Mouse (Mus musculus) hematopoietic multipotent progenitor cell, adult 10-12 weeks (in vitro differentiated cells): Measurements from ENCODE around the gene Phlda3. TPM values are rescaled to one million over a fixed set of nuclear protein-coding genes. Genes with fewer than 3 reads are reported as not detected.

Experiments
- polyA plus RNA-seq: library from polyadenylated mRNA; stranded (reverse); fragments of >175 nt; gene quantifications from 2 replicates; pipeline ENCODE4 v1.2.3, GENCODE M21; 2012; ENCODE audit warnings: low replicate concordance

The Phlda3 gene
- polyA plus RNA-seq, result 2.3 and 2.8 TPM in 2 replicates

DNA sequence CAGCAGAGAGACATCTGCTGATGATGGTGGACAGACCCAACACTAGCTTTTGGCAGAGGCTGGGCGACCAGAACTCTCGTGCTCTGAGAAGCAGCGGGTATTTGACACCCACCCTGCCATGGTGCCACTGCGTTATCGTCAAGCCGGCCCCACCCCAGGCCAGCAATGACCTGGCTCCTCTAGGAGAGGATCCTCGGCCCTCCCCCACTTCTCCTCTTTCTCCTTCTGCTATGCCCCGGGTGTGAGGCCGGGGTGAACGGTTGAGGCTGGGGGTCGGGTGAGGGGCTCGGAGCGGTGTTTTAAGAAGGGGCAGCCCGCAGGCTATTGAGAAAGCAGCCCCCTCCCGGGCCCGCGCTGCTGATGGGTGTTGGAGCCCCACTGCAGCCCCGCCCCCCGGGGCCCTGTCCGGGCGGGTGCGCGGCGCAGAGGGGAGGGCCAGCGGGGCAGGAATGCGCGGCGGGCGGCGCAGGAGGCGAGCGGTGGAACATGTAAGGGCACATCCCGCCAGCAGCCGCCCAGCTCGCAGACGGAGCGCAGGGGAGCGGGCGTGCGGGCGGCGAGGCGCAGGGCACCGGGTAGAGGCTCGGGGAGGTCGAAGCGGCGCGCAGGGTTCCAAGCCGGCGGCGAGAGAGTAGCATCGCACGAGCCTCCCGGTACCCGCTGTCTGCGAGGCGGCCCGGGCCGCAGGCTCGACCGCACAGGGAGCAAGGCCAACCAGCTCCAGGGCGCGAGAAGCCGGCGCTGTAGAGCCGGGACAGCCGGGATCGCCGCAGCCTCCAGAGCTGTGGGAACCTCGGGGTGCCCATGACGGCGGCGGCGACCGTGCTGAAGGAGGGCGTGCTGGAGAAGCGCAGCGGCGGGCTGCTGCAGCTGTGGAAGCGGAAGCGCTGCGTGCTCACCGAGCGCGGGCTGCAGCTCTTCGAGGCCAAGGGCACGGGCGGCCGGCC is at the start of gene Phlda3:
TSS of gene Phlda3 (plus strand) at position 475 of the 947 bp plus-strand sequence.

DNA sequence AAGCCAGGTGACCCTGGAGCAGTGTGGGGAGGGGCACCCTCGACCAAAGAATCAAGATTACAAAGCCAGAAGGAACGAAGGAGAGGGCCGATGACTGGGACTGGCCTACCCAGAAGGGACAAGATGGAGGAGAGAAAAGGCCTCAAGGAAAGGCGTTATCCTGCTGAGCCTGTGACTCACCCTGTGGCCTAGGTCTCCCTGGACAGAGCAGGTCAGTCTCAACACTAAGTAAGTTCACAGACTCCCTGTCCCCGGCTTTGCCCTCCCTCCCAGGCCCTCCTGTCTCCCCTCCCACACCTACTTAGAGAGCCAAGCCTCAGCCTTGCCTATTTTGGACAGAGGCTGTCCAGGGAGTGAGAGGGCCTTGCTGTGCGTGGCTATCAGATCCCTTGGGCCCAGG is 45.9 kb upstream of the Phlda3 start, which contains the start of gene Csrp1:
TSS of gene Csrp1 (plus strand) at position 79 of the 400 bp plus-strand sequence.

DNA sequence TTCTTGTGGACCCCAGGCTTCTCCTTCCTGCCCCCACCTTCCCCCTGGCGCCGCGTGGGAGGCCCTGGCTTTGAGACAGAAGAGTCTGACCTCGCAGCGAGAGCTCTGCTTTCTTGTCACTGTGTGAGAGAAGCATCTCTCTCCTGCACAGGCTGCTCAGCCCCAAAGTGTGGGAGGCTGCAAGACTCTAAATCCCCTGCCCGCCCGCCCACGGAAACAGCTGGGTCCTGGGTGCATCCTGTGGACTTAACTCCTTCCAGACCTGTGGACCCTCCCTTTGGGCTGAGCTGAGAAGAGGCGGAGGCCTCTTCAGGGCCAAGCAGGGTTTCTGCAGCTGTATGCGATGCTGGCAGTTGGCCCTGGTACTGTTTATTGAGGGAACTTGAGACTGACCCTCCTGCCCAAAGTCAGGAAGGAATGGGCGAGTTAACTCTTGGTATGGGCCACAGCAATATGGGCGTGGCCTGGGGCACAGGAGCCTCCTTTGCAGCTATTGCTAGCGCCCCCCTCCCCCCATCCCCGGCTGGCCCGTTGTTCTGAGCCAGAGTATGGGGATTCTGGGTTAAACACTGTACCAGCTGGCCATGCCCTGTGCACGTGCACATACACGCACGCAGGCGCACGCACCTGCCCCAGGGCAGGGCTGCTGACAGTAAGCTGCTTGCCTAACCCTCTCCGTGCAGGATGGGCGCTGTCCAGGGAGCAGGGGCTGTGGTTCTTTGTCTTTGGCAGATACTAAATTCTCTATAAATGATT is 13.0 kb downstream of the Phlda3 start, which contains the start of gene Tnni1:
TSS of gene Tnni1 (plus strand) at position 655 of the 756 bp plus-strand sequence.

DNA sequence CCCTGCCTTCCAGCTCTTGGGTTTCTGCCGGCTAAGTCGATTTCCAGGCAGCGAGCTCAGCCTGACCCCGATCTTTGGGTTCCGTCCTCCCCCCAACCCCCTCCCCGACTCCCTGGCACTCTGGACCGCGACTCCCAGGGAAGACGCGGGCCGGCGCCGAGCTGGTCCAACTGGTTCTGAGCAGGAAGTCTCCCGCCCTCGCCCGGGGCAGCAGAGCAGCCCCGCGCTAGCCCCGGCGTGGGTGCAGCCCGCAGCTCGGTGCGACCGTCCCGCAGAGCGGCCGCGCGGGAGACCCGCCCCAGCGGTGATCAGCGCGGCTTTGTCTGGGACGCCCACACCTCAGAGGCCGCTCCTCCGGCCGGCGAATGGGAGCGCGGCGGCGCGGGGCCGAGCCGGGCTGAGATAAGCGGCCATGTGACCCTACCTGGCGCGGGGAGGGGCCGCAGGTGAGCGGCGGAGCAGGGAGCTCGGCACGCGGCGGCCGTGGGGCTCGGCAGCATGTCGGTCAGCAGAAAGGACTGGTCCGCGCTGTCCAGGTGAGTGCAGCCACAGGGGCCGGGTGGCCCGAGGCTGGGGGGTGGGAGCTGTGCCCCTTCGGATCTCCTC is 52.7 kb downstream of the Phlda3 start, which contains the start of gene Lad1:
TSS of gene Lad1 (plus strand) at position 118 of the 606 bp plus-strand sequence.

Other genes starting within 250 kb of the Phlda3 start
- gene Nav1, start 158.8 kb upstream of the Phlda3 start, polyA plus RNA-seq, result 26.9 and 27.6 TPM in 2 replicates
- gene Csrp1, start 46.1 kb upstream of the Phlda3 start, polyA plus RNA-seq, result 34.8 and 34.9 TPM in 2 replicates
- 0.42 TPM in 1 of 2 replicates, not detected in the other for gene Tnni1, start 13.3 kb downstream of the Phlda3 start, polyA plus RNA-seq
- gene Lad1, start 52.5 kb downstream of the Phlda3 start, polyA plus RNA-seq, result 3.9 and 6.1 TPM in 2 replicates
- 0.13 and 0.20 TPM in 2 replicates for gene Tnnt2, start 70.2 kb downstream of the Phlda3 start, polyA plus RNA-seq
- gene Pkp1, start 153.1 kb downstream of the Phlda3 start, polyA plus RNA-seq, result not detected in 2 replicates
- 0.02 and 0.03 TPM in 2 replicates for gene Igfn1, start 240.2 kb downstream of the Phlda3 start, polyA plus RNA-seq
- gene Tmem9, start 242.0 kb downstream of the Phlda3 start, polyA plus RNA-seq, result 7.1 and 12.5 TPM in 2 replicates